Mouse (Mus musculus) ES-CJ7 (cell line): ENCODE measurements at regions not wholly inside any gene's neighbourhood (a gene's known extent, or its start where the extent isn't known, plus 50 kb on each side); places are given as distances from the start of the nearest gene placed in this dataset.

Source experiments
- DNase-seq: peaks from one replicate; pipeline ENCODE4 v3.0.0; 2011; ENCODE audit warnings: low read depth, low spot score

- DNase-seq = peak; percentile 56
These were observed 230.3 kb downstream of the Parp8 start for GRCm38 (mm10) chr13:116795041-116795440.

- DNase-seq = no peak
These were observed 243.7 kb downstream of the Parp8 start for GRCm38 (mm10) chr13:116781616-116782015.

- no peak for DNase-seq
These were observed 259.8 kb downstream of the Parp8 start for GRCm38 (mm10) chr13:116765491-116765890.

GRCm38 (mm10) chr13:116759912-116760311 lies 265.4 kb downstream of the Parp8 start:
- DNase-seq = no peak

- DNase-seq = no peak
These were observed 284.5 kb downstream of the Parp8 start for GRCm38 (mm10) chr13:116740825-116741224.

- no peak for DNase-seq
These were observed 301.8 kb downstream of the Parp8 start for GRCm38 (mm10) chr13:116723361-116724153.

- peak; percentile 49 for DNase-seq
These were observed 310.5 kb downstream of the Parp8 start for GRCm38 (mm10) chr13:116714809-116715208.

GRCm38 (mm10) chr13:116711866-116712593 lies 313.3 kb downstream of the Parp8 start:
- peak; percentile 83 for DNase-seq

GRCm38 (mm10) chr13:116711148-116711865 lies 314.0 kb downstream of the Parp8 start:
- peak; percentile 32 for DNase-seq

GRCm38 (mm10) chr13:116709671-116710070 lies 315.7 kb downstream of the Parp8 start:
- no peak for DNase-seq

GRCm38 (mm10) chr13:116708846-116709245 lies 316.5 kb downstream of the Parp8 start:
- DNase-seq = no peak

GRCm38 (mm10) chr13:116708456-116708780 lies 316.9 kb downstream of the Parp8 start:
- DNase-seq = no peak

- no peak for DNase-seq
These were observed 317.5 kb downstream of the Parp8 start for GRCm38 (mm10) chr13:116707621-116708455.

GRCm38 (mm10) chr13:116706401-116707330 lies 318.7 kb downstream of the Parp8 start:
- no peak for DNase-seq

- peak; percentile 41 for DNase-seq
These were observed 319.5 kb downstream of the Parp8 start for GRCm38 (mm10) chr13:116705611-116706386.

- no peak for DNase-seq
These were observed 336.6 kb downstream of the Parp8 start for GRCm38 (mm10) chr13:116688714-116689113.
